Mouse (Mus musculus) CH12.LX (cell line): ENCODE measurements around the gene Nyap1. TPM values are rescaled to one million over a fixed set of nuclear protein-coding genes. Genes with fewer than 3 reads are reported as not detected.
A peak's percentile ranks its signal among the peaks of the same experiment; 100 is the strongest.

Source experiments
- DNase-seq: peaks from one replicate; pipeline ENCODE4 v3.0.0-alpha.2; 2013; ENCODE audit errors: extremely low read depth
- H3K27ac ChIP-seq: 2 replicates; pipeline ENCODE4 v1.5.1; 2012; ENCODE audit warnings: low read depth, mild to moderate bottlenecking, control low read depth, moderate library complexity; ENCODE audit not compliant: insufficient read depth
- H3K27me3 ChIP-seq: replicated peaks from 2 replicates; pipeline ENCODE3; 2012; ENCODE audit warnings: inconsistent platforms
- H3K36me3 ChIP-seq, 2 experiments: replicated peaks in 1 of 2; 2 replicates each; pipeline versions ENCODE3 to v1.6.1; 2012; ENCODE audit warnings: inconsistent platforms in 1 of 2, low read length in 1 of 2, mild to moderate bottlenecking in 1 of 2, mixed read lengths in 1 of 2, moderate library complexity in 1 of 2; ENCODE audit not compliant: control insufficient read depth in 1 of 2, insufficient read depth in 1 of 2
- H3K4me1 ChIP-seq, 2 experiments: 2 replicates each; pipeline ENCODE4 v1.6.1; 2012; ENCODE audit warnings: inconsistent platforms in 1 of 2, moderate library complexity in 1 of 2; ENCODE audit not compliant: insufficient read depth in 2 of 2, control insufficient read depth in 1 of 2
- H3K4me2 ChIP-seq: 2 replicates; pipeline ENCODE4 v1.6.1; 2012; ENCODE audit warnings: low read depth, mild to moderate bottlenecking, control low read depth; ENCODE audit not compliant: poor library complexity, insufficient read depth, severe bottlenecking
- H3K4me3 ChIP-seq, 3 experiments: fragments of 150-350 bp in 1 of 3; sonication (generic) in 1 of 3; replicated peaks in 1 of 3; 2 replicates each; pipeline versions ENCODE3 to v1.5.1; 2011 to 2012; ENCODE audit warnings: low read depth in 2 of 3, low read length in 2 of 3, mild to moderate bottlenecking in 2 of 3, moderate library complexity in 2 of 3, control low read depth in 1 of 3, improper control_type of control experiment in 1 of 3, inconsistent platforms in 1 of 3, mixed read lengths in 1 of 3; ENCODE audit not compliant: poor library complexity in 1 of 3
- H3K79me2 ChIP-seq: replicated peaks from 2 replicates; pipeline ENCODE4 v1.6.1; 2012; ENCODE audit warnings: mild to moderate bottlenecking, moderate library complexity; ENCODE audit not compliant: control insufficient read depth, poor library complexity, insufficient read depth, severe bottlenecking; ENCODE audit errors: extremely low read depth
- H3K9ac ChIP-seq: 2 replicates; pipeline ENCODE4 v1.6.1; 2012; ENCODE audit warnings: low read depth, mild to moderate bottlenecking, control low read depth, moderate library complexity; ENCODE audit not compliant: insufficient read depth
- H3K9me3 ChIP-seq: replicated peaks from 2 replicates; pipeline ENCODE3; 2012; ENCODE audit warnings: low read length, inconsistent platforms, mixed read lengths
- BHLHE40 ChIP-seq: IDR thresholded peaks from 2 replicates; pipeline ENCODE4 v1.6.1; 2011; ENCODE audit warnings: mild to moderate bottlenecking, low read depth, low read length, improper control_type of control experiment
- CHD1 ChIP-seq: IDR thresholded peaks from 2 replicates; pipeline ENCODE4 v1.6.1; 2012; ENCODE audit warnings: low read depth, low read length, improper control_type of control experiment, inconsistent platforms
- ELF1 ChIP-seq: IDR thresholded peaks from 2 replicates; pipeline ENCODE4 v1.6.1; 2014; ENCODE audit warnings: low read depth, mild to moderate bottlenecking, inconsistent platforms, low read length, improper control_type of control experiment
- ETS1 ChIP-seq: conservative IDR thresholded peaks from 2 replicates; pipeline ENCODE4 v1.6.1; 2012; ENCODE audit warnings: low read depth, mild to moderate bottlenecking, inconsistent platforms, low read length, improper control_type of control experiment, moderate library complexity
- GABPA ChIP-seq: IDR thresholded peaks from 2 replicates; pipeline ENCODE4 v1.6.1; 2012; ENCODE audit warnings: low read depth, low read length, improper control_type of control experiment, inconsistent platforms; ENCODE audit not compliant: insufficient replicate concordance
- IRF4 ChIP-seq: IDR thresholded peaks from 2 replicates; pipeline ENCODE4 v1.6.1; 2014; ENCODE audit warnings: low read depth, mild to moderate bottlenecking, inconsistent platforms, low read length, improper control_type of control experiment
- JUN ChIP-seq: IDR thresholded peaks from 2 replicates; pipeline ENCODE4 v1.6.1; 2011; ENCODE audit warnings: low read depth, mild to moderate bottlenecking, low read length, improper control_type of control experiment, moderate library complexity; ENCODE audit not compliant: insufficient read depth
- JUND ChIP-seq: conservative IDR thresholded peaks from 2 replicates; pipeline ENCODE4 v1.6.1; 2011; ENCODE audit warnings: low read depth, low read length, improper control_type of control experiment
- KAT2A ChIP-seq: IDR thresholded peaks from 2 replicates; pipeline ENCODE4 v1.6.1; 2012; ENCODE audit warnings: low read length, improper control_type of control experiment, inconsistent platforms; ENCODE audit not compliant: insufficient replicate concordance
- MAFK ChIP-seq: IDR thresholded peaks from 2 replicates; pipeline ENCODE4 v1.6.1; 2011; ENCODE audit warnings: low read length, improper control_type of control experiment; ENCODE audit not compliant: insufficient replicate concordance
- MAZ ChIP-seq: IDR thresholded peaks from 2 replicates; pipeline ENCODE4 v1.6.1; 2012; ENCODE audit warnings: low read depth, mild to moderate bottlenecking, inconsistent platforms, low read length, improper control_type of control experiment, moderate library complexity
- MEF2A ChIP-seq: IDR thresholded peaks from 2 replicates; pipeline ENCODE4 v1.6.1; 2014; ENCODE audit warnings: low read depth, mild to moderate bottlenecking, inconsistent platforms, low read length, improper control_type of control experiment, borderline replicate concordance
- MYC ChIP-seq: IDR thresholded peaks from 2 replicates; pipeline ENCODE4 v1.6.1; 2011; ENCODE audit warnings: low read depth, mild to moderate bottlenecking, improper control_type of control experiment, low read length
- NRF1 ChIP-seq: IDR thresholded peaks from 2 replicates; pipeline ENCODE4 v1.6.1; 2014; ENCODE audit warnings: low read depth, mild to moderate bottlenecking, inconsistent platforms, low read length, improper control_type of control experiment, moderate library complexity
- PAX5 ChIP-seq: IDR thresholded peaks from 2 replicates; pipeline ENCODE4 v1.6.1; 2012; ENCODE audit warnings: low read length, inconsistent platforms, mixed read lengths
- POLR2A ChIP-seq: IDR thresholded peaks from 2 replicates; pipeline ENCODE4 v1.6.1; 2011; ENCODE audit warnings: low read depth, mild to moderate bottlenecking, improper control_type of control experiment, low read length
- POLR2AphosphoS2 ChIP-seq: IDR thresholded peaks from 2 replicates; pipeline ENCODE4 v1.6.1; 2011; ENCODE audit warnings: low read depth, low read length, improper control_type of control experiment
- RAD21 ChIP-seq: IDR thresholded peaks from 2 replicates; pipeline ENCODE4 v1.6.1; 2011; ENCODE audit warnings: low read depth, mild to moderate bottlenecking, low read length, improper control_type of control experiment, moderate library complexity
- SIN3A ChIP-seq: IDR thresholded peaks from 2 replicates; pipeline ENCODE4 v1.6.1; 2012; ENCODE audit warnings: low read length, improper control_type of control experiment, inconsistent platforms
- SMC3 ChIP-seq: IDR thresholded peaks from 2 replicates; pipeline ENCODE4 v1.6.1; 2011; ENCODE audit warnings: low read depth, low read length, improper control_type of control experiment
- TBP ChIP-seq: conservative IDR thresholded peaks from 2 replicates; pipeline ENCODE4 v1.6.1; 2011; ENCODE audit warnings: low read depth, low read length, improper control_type of control experiment
- TCF12 ChIP-seq: IDR thresholded peaks from 2 replicates; pipeline ENCODE4 v1.6.1; 2014; ENCODE audit warnings: low read depth, mild to moderate bottlenecking, inconsistent platforms, low read length, improper control_type of control experiment
- USF1 ChIP-seq: IDR thresholded peaks from 2 replicates; pipeline ENCODE4 v1.6.1; 2014; ENCODE audit warnings: low read depth, mild to moderate bottlenecking, inconsistent platforms, low read length, improper control_type of control experiment
- USF2 ChIP-seq: conservative IDR thresholded peaks from 2 replicates; pipeline ENCODE4 v1.6.1; 2011; ENCODE audit warnings: low read depth, low read length, improper control_type of control experiment
- ZKSCAN1 ChIP-seq: IDR thresholded peaks from 2 replicates; pipeline ENCODE4 v1.6.1; 2012; ENCODE audit warnings: low read depth, inconsistent platforms, low read length, improper control_type of control experiment, borderline replicate concordance
- dilution Hi-C: fragments of 300-500 bp; cut with MboI; formaldehyde crosslinking; loops from 2 replicates; pipeline ENCODE4 v1.14.3; 2020; ENCODE audit warnings: low sequenced_read_pairs; ENCODE audit not compliant: extremely low pct_unique_long_range_greater_than_20kb, extremely low pct_ligation_motif_present
- in situ Hi-C: fragments of 300-500 bp; cut with MboI; formaldehyde crosslinking; loops from 3 replicates; pipeline ENCODE4 v1.14.3; 2019; ENCODE audit warnings: low sequenced_read_pairs, low pct_ligation_motif_present, low pct_unique_long_range_greater_than_20kb, mixed read lengths
- polyA plus RNA-seq: library from polyadenylated mRNA; unstranded; fragments of >175 nt; gene quantifications from 2 replicates; pipeline ENCODE4 v1.2.1, GENCODE M21; 2012; ENCODE audit warnings: low read depth; ENCODE audit not compliant: insufficient read length
- total RNA-seq, 2 experiments: library from RNA; depleted of rRNA; stranded (reverse); fragments of 300-350 nt in 1 of 2; fragments of >200 nt in 1 of 2; gene quantifications; 2 replicates each; pipeline ENCODE4 v1.2.3; 2012 to 2014

Gene Nyap1
- total and polyA plus RNA-seq, 3 experiments = 0.28 to 1.4 (median 0.43) TPM

- in situ Hi-C loops (no loop called here), dilution Hi-C loops (no loop called here)
- peak; percentile 62 for DNase-seq
- Histone ChIP-seq H3K27ac (no peak overlapping the region), H3K79me2 (peaks cover 4% of the 10 kb centered on the region; the same call in 1 of the 2 replicates), H3K9me3 (no peaks in the 10 kb centered on the region), H3K9ac (peak overlapping the region; percentile 17), H3K4me1 (peaks cover 0 to 31% of the 10 kb centered on the region in 2 experiments; a peak in 2 of 4 replicates), H3K4me2 (peak overlapping the region; percentile 42), H3K4me3 (peak overlapping the region; percentile 59 to 69 (median 63)), H3K27me3 (no peaks in the 10 kb centered on the region), H3K36me3 (peaks cover 0 to 28% of the 10 kb centered on the region in 2 experiments)
- TF ChIP-seq MEF2A = no peak
- no peak for TF ChIP-seq POLR2AphosphoS2
- TF ChIP-seq USF2 = no peak
- TF ChIP-seq RAD21 = no peak
- no peak for TF ChIP-seq SMC3
- 0 out of 2 replicates have a peak, but pooled peaks have one; percentile 11 for TF ChIP-seq BHLHE40
- no peak for TF ChIP-seq MAFK
- TF ChIP-seq KAT2A = 0 out of 2 replicates have a peak, but pooled peaks have one; percentile 13
- no peak for TF ChIP-seq CHD1
- no peak for TF ChIP-seq ETS1
- peak; percentile 15 for TF ChIP-seq SIN3A
- no peak for TF ChIP-seq POLR2A
- no peak for TF ChIP-seq ELF1
- no peak for TF ChIP-seq MYC
- TF ChIP-seq NRF1 = no peak
- TF ChIP-seq TCF12 = no peak
- no peak for TF ChIP-seq ZKSCAN1
- no peak for TF ChIP-seq JUND
- TF ChIP-seq GABPA = no peak
- TF ChIP-seq IRF4 = no peak
- TF ChIP-seq JUN = no peak
- no peak for TF ChIP-seq PAX5
- TF ChIP-seq MAZ = 0 out of 2 replicates have a peak, but pooled peaks have one; percentile 28
- no peak for TF ChIP-seq TBP
- no peak for TF ChIP-seq USF1
These were observed 57.8 kb downstream of the Nyap1 start for GRCm38 (mm10) chr5:137683388-137684293.
